Mouse (Mus musculus): ENCODE measurements at regions not wholly inside any gene's neighbourhood (a gene's known extent, or its start where the extent isn't known, plus 50 kb on each side); places are given as distances from the start of the nearest gene placed in this dataset.

DNA sequence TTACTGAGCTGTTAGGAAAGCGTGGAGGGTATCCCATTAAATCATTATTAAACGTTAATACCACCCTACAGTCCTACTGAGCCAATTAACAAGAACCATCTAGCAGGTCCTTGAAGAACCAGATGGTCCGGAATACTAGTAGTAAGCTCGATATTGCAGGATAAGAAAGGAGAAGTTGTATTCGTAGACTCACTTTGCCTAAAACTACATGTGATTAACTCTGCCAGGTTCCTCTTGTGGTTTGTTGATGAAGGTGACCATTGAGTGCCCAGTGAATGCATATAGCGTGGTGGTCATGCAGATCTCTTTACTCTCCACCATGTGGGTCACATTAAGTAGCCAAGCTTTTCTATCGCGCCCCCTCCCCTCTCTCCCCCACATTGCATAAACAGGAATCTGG is 435.0 kb downstream of the Adgrl2 start:
- 88% methylated on average over 8 of the region's 8 CpGs for whole genome bisulfite sequencing
- Histone ChIP-seq H3K4me3 (ENCODE audit: low read length) (no peak overlapping the region), H3K27ac (ENCODE audit: low read depth, low read length) (no peak overlapping the region), H3K27me3 (replicated peaks; ENCODE audit: control insufficient read depth, insufficient read depth, low read length) (no peaks in the 10 kb centered on the region), H3K36me3 (ENCODE audit: control insufficient read depth, insufficient read depth, low read length) (no peaks in the 10 kb centered on the region), H3K4me2 (ENCODE audit: low read length) (no peak overlapping the region), H3K9ac (ENCODE audit: low read depth, low read length) (no peak overlapping the region), H3K4me1 (ENCODE audit: control insufficient read depth, insufficient read depth, low read depth, low read length) (no peaks in the 10 kb centered on the region), H3K9me3 (ENCODE audit: control insufficient read depth, low read length) (no peaks in the 10 kb centered on the region)
- no peak for ATAC-seq

DNA sequence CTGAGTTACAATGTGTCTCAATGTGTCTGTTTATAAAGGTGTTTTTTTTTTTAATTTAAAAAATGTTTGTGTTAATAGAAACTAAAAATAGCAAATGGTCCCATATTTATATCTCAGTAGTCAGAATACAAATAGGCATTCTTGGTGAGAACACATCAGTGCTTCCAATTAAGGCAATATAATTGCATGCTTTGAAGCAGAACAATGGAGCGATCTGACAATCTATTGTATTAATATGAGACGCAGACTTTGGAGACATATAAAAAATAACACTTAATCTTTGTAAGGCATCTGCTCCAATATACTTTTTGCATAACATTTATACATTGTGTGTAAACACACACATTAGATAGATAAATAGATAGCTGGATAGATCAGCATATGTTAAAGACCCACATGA is 439.6 kb downstream of the Adgrl2 start:
- Histone ChIP-seq H3K36me3 (ENCODE audit: control insufficient read depth, insufficient read depth, low read length) (no peaks in the 10 kb centered on the region), H3K27ac (ENCODE audit: low read depth, low read length) (no peak overlapping the region), H3K9ac (ENCODE audit: low read depth, low read length) (no peak overlapping the region), H3K9me3 (ENCODE audit: control insufficient read depth, low read length) (no peaks in the 10 kb centered on the region), H3K4me1 (ENCODE audit: control insufficient read depth, insufficient read depth, low read depth, low read length) (no peaks in the 10 kb centered on the region), H3K27me3 (replicated peaks; ENCODE audit: control insufficient read depth, insufficient read depth, low read length) (no peaks in the 10 kb centered on the region), H3K4me2 (ENCODE audit: low read length) (no peak overlapping the region), H3K4me3 (ENCODE audit: low read length) (no peak overlapping the region)
- ATAC-seq = no peak
- 81% methylated on average over 2 of the region's 2 CpGs for WGBS

DNA sequence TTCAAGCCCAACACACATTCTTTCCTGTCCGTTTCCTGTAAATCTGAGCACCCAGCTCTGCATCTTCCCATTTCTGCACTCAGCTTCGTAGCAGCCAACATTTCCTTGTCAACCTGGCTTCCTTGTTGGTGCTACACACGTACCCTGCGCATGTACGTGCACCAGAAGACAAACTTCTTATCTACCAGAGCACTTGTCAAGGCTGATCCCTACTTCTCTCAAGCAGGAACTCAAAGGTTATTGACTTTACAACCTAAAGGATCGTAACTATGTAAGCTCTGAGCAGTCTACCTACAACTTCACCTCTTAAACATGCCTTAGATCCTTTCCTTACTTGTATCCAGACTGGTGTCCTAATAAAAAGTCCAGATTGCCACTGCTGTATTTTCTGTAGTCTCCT is 445.4 kb downstream of the Adgrl2 start:
- Histone ChIP-seq H3K9me3 (ENCODE audit: control insufficient read depth, low read length) (no peaks in the 10 kb centered on the region), H3K36me3 (ENCODE audit: control insufficient read depth, insufficient read depth, low read length) (no peaks in the 10 kb centered on the region), H3K4me2 (ENCODE audit: low read length) (no peak overlapping the region), H3K4me1 (ENCODE audit: control insufficient read depth, insufficient read depth, low read depth, low read length) (no peaks in the 10 kb centered on the region), H3K4me3 (ENCODE audit: low read length) (no peak overlapping the region), H3K27me3 (replicated peaks; ENCODE audit: control insufficient read depth, insufficient read depth, low read length) (no peaks in the 10 kb centered on the region), H3K9ac (ENCODE audit: low read depth, low read length) (no peak overlapping the region), H3K27ac (ENCODE audit: low read depth, low read length) (no peak overlapping the region)
- ATAC-seq = no peak
- 90% methylated on average over 6 of the region's 6 CpGs for WGBS

DNA sequence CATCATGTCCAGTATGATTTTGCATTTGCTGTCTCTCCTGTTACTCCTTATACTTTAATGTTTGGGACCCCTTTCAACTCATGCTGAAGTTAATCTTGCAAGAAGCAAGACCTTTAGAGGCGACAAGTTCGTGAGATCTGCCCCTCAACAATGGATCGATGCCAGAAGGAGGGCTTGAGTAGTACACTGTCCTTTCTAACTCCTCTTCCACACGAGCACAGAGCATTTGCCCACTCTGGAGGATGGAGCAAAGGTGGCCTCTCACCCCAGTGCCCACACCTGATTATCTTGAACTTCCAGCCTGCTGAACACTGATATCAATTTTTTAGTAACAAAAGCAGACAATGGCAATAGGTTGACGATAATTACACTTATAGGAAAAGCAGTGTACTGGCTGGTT is 448.1 kb downstream of the Adgrl2 start:
- H3K27ac ChIP-seq (ENCODE audit: low read depth, low read length) = no peak overlapping the region

DNA sequence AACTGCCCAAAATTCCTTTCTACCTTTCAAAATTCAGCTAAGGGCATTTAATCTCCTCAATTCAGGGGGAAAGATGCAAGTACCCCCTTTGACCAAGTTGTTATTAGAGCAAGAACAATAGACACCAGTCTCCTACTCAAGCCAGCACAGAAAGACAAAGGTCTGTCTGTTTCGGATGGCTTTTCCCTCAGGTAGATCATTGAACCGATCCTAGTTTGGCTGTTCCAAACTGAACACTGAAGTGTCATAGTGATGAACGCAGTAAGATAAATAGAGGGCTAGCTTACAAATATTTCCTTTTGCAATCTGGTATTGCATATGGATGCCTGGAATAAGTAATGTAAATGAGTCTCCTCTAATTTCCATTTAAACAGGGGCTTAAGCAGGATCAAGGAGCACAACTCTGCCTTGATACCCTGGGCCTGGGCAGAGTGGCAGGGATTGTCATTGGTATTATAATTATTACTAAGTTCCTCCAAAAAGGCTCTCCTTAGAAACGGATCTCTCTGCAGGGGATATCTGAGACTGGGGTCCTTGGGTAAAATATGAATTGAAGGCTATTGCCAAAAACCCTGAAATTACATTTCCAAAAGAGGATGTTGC is 452.6 kb downstream of the Adgrl2 start:
- Histone ChIP-seq H3K4me2 (ENCODE audit: low read length) (no peak overlapping the region), H3K27ac (ENCODE audit: low read depth, low read length) (no peak overlapping the region), H3K4me3 (ENCODE audit: low read length) (no peak overlapping the region), H3K9me3 (ENCODE audit: control insufficient read depth, low read length) (no peaks in the 10 kb centered on the region), H3K27me3 (replicated peaks; ENCODE audit: control insufficient read depth, insufficient read depth, low read length) (no peaks in the 10 kb centered on the region), H3K9ac (ENCODE audit: low read depth, low read length) (no peak overlapping the region), H3K36me3 (ENCODE audit: control insufficient read depth, insufficient read depth, low read length) (no peaks in the 10 kb centered on the region), H3K4me1 (ENCODE audit: control insufficient read depth, insufficient read depth, low read depth, low read length) (no peaks in the 10 kb centered on the region)
- 43% methylated on average over 4 of the region's 4 CpGs for WGBS
- no peak for ATAC-seq

More for the DNA sequence above, 448.1 kb downstream of the Adgrl2 start:
- Histone ChIP-seq H3K36me3 (ENCODE audit: control insufficient read depth, insufficient read depth, low read length) (no peaks in the 10 kb centered on the region), H3K4me3 (ENCODE audit: low read length) (no peak overlapping the region), H3K4me1 (ENCODE audit: control insufficient read depth, insufficient read depth, low read depth, low read length) (no peaks in the 10 kb centered on the region), H3K27me3 (replicated peaks; ENCODE audit: control insufficient read depth, insufficient read depth, low read length) (no peaks in the 10 kb centered on the region), H3K9me3 (ENCODE audit: control insufficient read depth, low read length) (no peaks in the 10 kb centered on the region), H3K4me2 (ENCODE audit: low read length) (no peak overlapping the region), H3K9ac (ENCODE audit: low read depth, low read length) (no peak overlapping the region)
- ATAC-seq = no peak
- WGBS = 92% methylated on average over 5 of the region's 5 CpGs

DNA sequence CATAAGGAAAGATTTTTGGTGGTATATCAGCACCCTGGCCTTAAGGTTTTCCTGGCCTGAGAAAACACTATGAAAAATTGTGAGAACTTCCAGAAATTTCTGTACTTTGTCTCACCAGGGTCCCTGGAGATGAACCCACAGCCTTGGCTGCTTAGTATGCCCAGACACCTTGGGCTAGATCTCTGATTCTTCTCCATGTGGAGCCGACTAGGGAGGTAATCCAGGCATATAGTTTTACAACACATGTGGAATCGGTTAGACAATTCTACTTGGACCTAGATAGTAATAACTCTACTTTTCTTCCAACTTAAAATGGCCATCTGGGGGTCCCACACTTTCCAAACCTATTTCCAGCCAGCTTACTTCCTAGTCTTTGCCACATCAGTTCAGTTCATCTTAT is 460.5 kb downstream of the Adgrl2 start:
- Histone ChIP-seq H3K27ac (ENCODE audit: low read depth, low read length) (no peak overlapping the region), H3K4me1 (ENCODE audit: control insufficient read depth, insufficient read depth, low read depth, low read length) (no peaks in the 10 kb centered on the region), H3K9me3 (ENCODE audit: control insufficient read depth, low read length) (no peaks in the 10 kb centered on the region), H3K4me3 (ENCODE audit: low read length) (no peak overlapping the region), H3K27me3 (replicated peaks; ENCODE audit: control insufficient read depth, insufficient read depth, low read length) (no peaks in the 10 kb centered on the region), H3K36me3 (ENCODE audit: control insufficient read depth, insufficient read depth, low read length) (no peaks in the 10 kb centered on the region), H3K4me2 (ENCODE audit: low read length) (no peak overlapping the region), H3K9ac (ENCODE audit: low read depth, low read length) (no peak overlapping the region)
- WGBS = 89% methylated on average over 2 of the region's 2 CpGs
- no peak for ATAC-seq

DNA sequence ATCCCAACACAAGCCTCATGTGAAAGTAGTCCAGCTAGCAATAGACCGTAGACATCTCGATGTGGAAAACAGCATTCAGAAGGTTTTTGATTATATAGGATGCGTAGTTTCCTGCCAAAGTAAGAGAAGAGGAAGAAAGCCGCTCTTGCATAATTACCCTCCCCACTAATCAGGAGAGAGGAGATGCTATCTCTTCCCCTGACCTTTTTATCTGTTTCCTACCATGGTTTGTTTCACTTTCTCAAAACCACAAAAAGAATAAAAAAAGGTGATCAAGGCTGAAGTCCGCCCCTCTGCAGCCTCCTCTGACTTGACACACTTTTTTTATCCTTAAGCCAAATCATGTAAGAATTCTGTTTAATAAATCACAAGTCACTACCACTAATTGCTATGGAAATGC is 480.0 kb downstream of the Adgrl2 start:
- Histone ChIP-seq H3K27ac (ENCODE audit: low read depth, low read length) (no peak overlapping the region), H3K9ac (ENCODE audit: low read depth, low read length) (no peak overlapping the region), H3K9me3 (ENCODE audit: control insufficient read depth, low read length) (no peaks in the 10 kb centered on the region), H3K4me3 (ENCODE audit: low read length) (no peak overlapping the region), H3K4me2 (ENCODE audit: low read length) (no peak overlapping the region), H3K4me1 (ENCODE audit: control insufficient read depth, insufficient read depth, low read depth, low read length) (no peaks in the 10 kb centered on the region), H3K36me3 (ENCODE audit: control insufficient read depth, insufficient read depth, low read length) (no peaks in the 10 kb centered on the region), H3K27me3 (replicated peaks; ENCODE audit: control insufficient read depth, insufficient read depth, low read length) (no peaks in the 10 kb centered on the region)
- 84% methylated on average over 5 of the region's 5 CpGs for WGBS
- ATAC-seq = no peak

DNA sequence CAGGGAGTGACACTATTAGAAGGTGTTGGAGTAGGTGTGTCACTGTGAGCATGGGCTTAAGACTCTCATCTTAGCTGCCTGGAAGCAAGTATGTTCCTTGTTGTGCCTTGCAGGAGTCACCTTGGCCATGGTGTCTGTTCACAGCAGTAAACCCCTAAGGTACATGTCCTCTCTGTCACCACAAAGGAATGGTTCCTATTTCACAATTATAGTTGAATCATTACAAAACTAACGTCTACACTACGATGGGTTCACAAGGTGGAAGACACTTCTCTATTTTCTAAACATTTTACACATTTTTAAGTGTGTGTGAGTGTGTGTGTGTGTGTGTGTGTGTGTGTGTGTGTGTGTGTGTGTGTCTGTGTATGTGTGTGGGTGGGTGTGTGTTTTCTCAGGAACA is 485.4 kb downstream of the Adgrl2 start:
- Histone ChIP-seq H3K9me3 (ENCODE audit: control insufficient read depth, low read length) (no peaks in the 10 kb centered on the region), H3K4me3 (ENCODE audit: low read length) (no peak overlapping the region), H3K27ac (ENCODE audit: low read depth, low read length) (no peak overlapping the region), H3K4me2 (ENCODE audit: low read length) (no peak overlapping the region), H3K27me3 (replicated peaks; ENCODE audit: control insufficient read depth, insufficient read depth, low read length) (no peaks in the 10 kb centered on the region), H3K36me3 (ENCODE audit: control insufficient read depth, insufficient read depth, low read length) (no peaks in the 10 kb centered on the region), H3K4me1 (ENCODE audit: control insufficient read depth, insufficient read depth, low read depth, low read length) (no peaks in the 10 kb centered on the region), H3K9ac (ENCODE audit: low read depth, low read length) (no peak overlapping the region)
- 92% methylated on average over 2 of the region's 2 CpGs for WGBS
- ATAC-seq = no peak

DNA sequence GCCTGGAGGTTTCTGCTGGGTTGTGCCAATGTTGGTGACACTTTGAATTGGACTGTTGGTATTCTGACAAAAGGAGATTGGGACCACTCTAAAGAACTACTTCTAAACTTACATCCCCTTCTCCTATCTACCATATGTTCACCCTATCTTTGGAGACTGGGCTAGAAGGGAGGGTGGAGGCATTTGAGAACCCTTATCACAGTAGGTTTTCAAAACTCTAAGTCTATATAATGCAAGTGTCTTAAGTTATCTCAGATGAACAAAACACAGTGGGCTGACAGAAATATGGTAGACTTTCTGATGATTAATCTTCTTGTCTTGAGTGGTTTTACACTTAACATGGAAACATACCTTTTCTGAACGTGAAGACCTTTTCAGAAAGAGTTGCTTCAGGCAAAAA is 486.9 kb downstream of the Adgrl2 start:
- Histone ChIP-seq H3K36me3 (ENCODE audit: control insufficient read depth, insufficient read depth, low read length) (no peaks in the 10 kb centered on the region), H3K9me3 (ENCODE audit: control insufficient read depth, low read length) (no peaks in the 10 kb centered on the region), H3K27ac (ENCODE audit: low read depth, low read length) (no peak overlapping the region), H3K9ac (ENCODE audit: low read depth, low read length) (no peak overlapping the region), H3K4me1 (ENCODE audit: control insufficient read depth, insufficient read depth, low read depth, low read length) (no peaks in the 10 kb centered on the region), H3K4me2 (ENCODE audit: low read length) (no peak overlapping the region), H3K27me3 (replicated peaks; ENCODE audit: control insufficient read depth, insufficient read depth, low read length) (no peaks in the 10 kb centered on the region), H3K4me3 (ENCODE audit: low read length) (no peak overlapping the region)
- ATAC-seq = no peak
- 84% methylated on average over 1 of the region's 1 CpGs for WGBS

DNA sequence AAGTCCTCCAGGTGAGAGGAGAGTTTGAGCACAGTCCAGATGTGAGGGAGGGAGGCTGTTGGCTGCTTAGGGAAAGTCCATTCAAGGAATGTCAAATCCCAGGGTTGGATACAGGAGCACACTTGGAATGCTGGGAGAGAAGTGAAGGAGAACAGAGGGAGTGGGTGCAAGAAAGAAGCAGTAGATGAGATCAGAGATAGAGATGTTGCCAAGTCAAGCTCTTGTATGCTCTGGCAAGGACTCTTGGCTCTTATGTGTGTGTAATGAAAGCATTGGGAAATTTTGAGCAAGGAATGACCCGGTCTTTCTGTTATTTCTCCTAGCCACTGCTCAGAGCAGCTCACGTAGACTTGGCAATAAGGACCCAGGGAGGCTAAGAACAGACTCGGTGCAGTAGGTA is 488.6 kb downstream of the Adgrl2 start:
- no peak for ATAC-seq
- no peak overlapping the region for H3K4me2 ChIP-seq (ENCODE audit: low read length)
- H3K36me3 ChIP-seq (ENCODE audit: control insufficient read depth, insufficient read depth, low read length) = no peaks in the 10 kb centered on the region
- no peaks in the 10 kb centered on the region for H3K4me1 ChIP-seq (ENCODE audit: control insufficient read depth, insufficient read depth, low read depth, low read length)
- H3K4me3 ChIP-seq (ENCODE audit: low read length) = no peak overlapping the region
- no peak overlapping the region for H3K9ac ChIP-seq (ENCODE audit: low read depth, low read length)
- H3K27me3 ChIP-seq (replicated peaks; ENCODE audit: control insufficient read depth, insufficient read depth, low read length) = no peaks in the 10 kb centered on the region
- no peaks in the 10 kb centered on the region for H3K9me3 ChIP-seq (ENCODE audit: control insufficient read depth, low read length)
- no peak overlapping the region for H3K27ac ChIP-seq (ENCODE audit: low read depth, low read length)
- whole genome bisulfite sequencing = 92% methylated on average over 3 of the region's 3 CpGs
